ENCODE assay signal across 18 mouse cellular contexts in the genomic region with DNA sequence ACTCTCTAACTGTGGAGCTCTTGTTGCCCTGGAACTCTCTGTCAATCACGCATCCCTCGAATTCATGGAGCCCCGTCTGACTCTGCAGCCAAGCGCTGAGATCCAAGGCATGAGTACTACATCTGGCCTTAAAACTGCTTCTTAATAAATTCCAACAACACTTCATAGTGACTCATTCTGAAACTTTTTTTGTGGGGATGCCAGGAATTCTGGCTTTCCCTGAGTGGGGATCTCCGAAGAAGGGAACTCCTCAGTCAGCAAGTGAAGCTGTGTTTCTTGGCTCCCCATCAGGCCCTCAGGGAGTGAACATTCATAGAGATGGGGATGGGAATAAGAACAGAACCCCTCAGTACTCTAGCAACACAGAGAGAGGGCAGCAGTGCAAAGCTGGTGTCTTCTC. TPM values are rescaled to one million over a fixed set of nuclear protein-coding genes. Genes with fewer than 3 reads are reported as not detected.
DNase-seq lines count a peak whose midpoint lies in the region; ATAC-seq and TF ChIP-seq lines count a peak whose summit lies in the region.
"Had no signal": no experiment of that assay in that cellular context is flagged by ENCODE, and none has a peak within 500 bp of the region (broad histone marks: within the 10 kb centered on the region; RNA-seq: fewer than 3 reads in every experiment).

No protein-coding gene starts in this region.

- no peaks in the 10 kb centered on the region for H3K9me3 ChIP-seq in kidney, postnatal 0 days (replicated peaks; ENCODE audit: low read length)
- H3K9me3 ChIP-seq: forebrain, embryonic 15.5 days; neural tube, embryonic 12.5 days had no signal

- no peak overlapping the region for H3K27ac ChIP-seq in kidney, postnatal 0 days
- H3K27ac ChIP-seq: forebrain, embryonic 15.5 days; liver, embryonic 14.5 days; neural tube, embryonic 12.5 days had no signal

- DNase-seq in adrenal gland, postnatal 14 days: peak; percentile 36
- DNase-seq in adrenal gland, adult 8-10 months: no peak
- peak; percentile 15 for DNase-seq in kidney, postnatal 0 days (ENCODE audit: low spot score)
- DNase-seq in kidney, adult 9 months: no peak
- peak; percentile 38 for DNase-seq in gastrocnemius, postnatal 14 days
- DNase-seq in lung, postnatal 14 days: peak; percentile 17
- DNase-seq in testis, postnatal 14 days (ENCODE audit: low spot score): no peak
- DNase-seq in urinary bladder, postnatal 10 days (ENCODE audit: low spot score): no peak
- DNase-seq: B cell, adult 2 months; cerebellum, adult 2 months; kidney, adult 8-10 months; layer of hippocampus, postnatal 36 days; left cerebral cortex, postnatal 4 days; right cerebral cortex, postnatal 14 days had no signal

- intact Hi-C loops in gastrocnemius, postnatal 14 days (cut with DNase I; ENCODE audit: low total_unique reads): no loop called here

- no peak for ATAC-seq in kidney, postnatal 0 days (replicated peaks; ENCODE audit: low FRiP score, low read depth)
- ATAC-seq: forebrain, embryonic 15.5 days had no signal

- H3K4me2 ChIP-seq in kidney, postnatal 0 days (ENCODE audit: low read length): no peak overlapping the region
- H3K4me2 ChIP-seq: forebrain, embryonic 15.5 days; neural tube, embryonic 12.5 days had no signal

- H3K36me3 ChIP-seq in kidney, postnatal 0 days (ENCODE audit: insufficient read depth, low read length): no peaks in the 10 kb centered on the region
- H3K36me3 ChIP-seq: forebrain, embryonic 15.5 days; neural tube, embryonic 12.5 days had no signal

- H3K27me3 ChIP-seq in kidney, postnatal 0 days (ENCODE audit: insufficient read depth, low read length): no peaks in the 10 kb centered on the region
- H3K27me3 ChIP-seq: forebrain, embryonic 15.5 days; megakaryocyte, embryonic 14.5 days; neural tube, embryonic 12.5 days had no signal

- WGBS in kidney, postnatal 0 days: 87% methylated on average over 5 of the region's 5 CpGs

- no peak overlapping the region for H3K9ac ChIP-seq in kidney, postnatal 0 days (ENCODE audit: low read depth, low read length)
- H3K9ac ChIP-seq: forebrain, embryonic 15.5 days; liver, embryonic 14.5 days; neural tube, embryonic 12.5 days had no signal

- no peak overlapping the region for H3K4me3 ChIP-seq in kidney, postnatal 0 days (replicated peaks; ENCODE audit: low read depth, low read length)
- H3K4me3 ChIP-seq: forebrain, embryonic 15.5 days; megakaryocyte, embryonic 14.5 days; neural tube, embryonic 12.5 days had no signal

- 0 out of 2 replicates have a peak, but pooled peaks cover 4% of the 10 kb centered on the region for H3K4me1 ChIP-seq in kidney, postnatal 0 days (replicated peaks; ENCODE audit: insufficient read depth, low read length)
- H3K4me1 ChIP-seq: forebrain, embryonic 15.5 days; megakaryocyte, embryonic 14.5 days; neural tube, embryonic 12.5 days had no signal

- TF ChIP-seq CTCF in kidney, postnatal 0 days (IDR thresholded peaks at IDR 0.05; ENCODE audit: low read depth): no peak

RNA-seq across cellular contexts. Expression of gene Fam13a, which starts 43.8 kb away (rescaled TPM):
- 90.8 and 138 TPM in 2 replicates for total RNA-seq in adrenal gland, postnatal 14 days (2021)
- total RNA-seq in adrenal gland, adult 8-10 months (2022): 10 to 100 TPM; 13.0 to 48.9 (median 30.2) TPM
- polyA plus RNA-seq in kidney, postnatal 0 days (2015; fragmentation: Nextera tagmentation; extraction: Ambion mirVana): 13.5 and 15.9 TPM in 2 replicates
- 1 to 10 TPM; 7.7 to 8.5 TPM for total RNA-seq in gastrocnemius, postnatal 14 days (2021)

Comparison
In these comparisons a context has a peak if more than half of its experiments do, and no peak if none do; other contexts are left out.
1. DNase-seq: peak in adrenal gland, postnatal 14 days (single experiment), kidney, postnatal 0 days (single experiment), gastrocnemius, postnatal 14 days (single experiment) and lung, postnatal 14 days (single experiment); none in adrenal gland, adult 8-10 months (single experiment), kidney, adult 9 months (single experiment), testis, postnatal 14 days (single experiment) and urinary bladder, postnatal 10 days (single experiment).